9 mouse cellular contexts compared by ENCODE assay signal in the genomic region with DNA sequence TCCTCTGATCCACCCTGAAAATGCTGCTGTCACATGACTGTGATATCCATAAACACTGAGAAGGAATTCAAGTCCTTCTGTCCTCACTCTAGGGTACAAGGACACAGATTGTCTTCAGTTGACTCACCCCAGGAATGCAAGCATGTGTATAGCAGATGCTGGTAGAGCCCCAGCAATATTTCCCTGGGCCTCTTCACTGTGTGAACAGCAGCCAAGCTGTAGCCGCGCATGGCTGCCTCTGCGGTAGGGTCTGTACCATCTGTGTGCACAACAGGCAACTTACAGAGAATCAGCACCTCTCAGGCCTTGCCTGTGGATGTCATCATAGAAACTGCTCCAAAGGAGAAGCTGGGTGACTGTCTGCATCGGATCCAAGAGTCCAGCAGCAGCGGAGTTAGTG. TPM values are rescaled to one million over a fixed set of nuclear protein-coding genes. Genes with fewer than 3 reads are reported as not detected.
DNase-seq lines count a peak whose midpoint lies in the region; ATAC-seq and TF ChIP-seq lines count a peak whose summit lies in the region.
"Had no signal": no experiment of that assay in that cellular context is flagged by ENCODE, and none has a peak within 500 bp of the region (broad histone marks: within the 10 kb centered on the region; RNA-seq: fewer than 3 reads in every experiment).

No protein-coding gene starts in this region.

- H3K27ac ChIP-seq in forebrain, embryonic 15.5 days (replicated peaks) = no peak overlapping the region
- H3K27ac ChIP-seq in forebrain, embryonic 12.5 days = no peak overlapping the region
- H3K27ac ChIP-seq in midbrain, postnatal 0 days (ENCODE audit: low read depth, low read length) = no peak overlapping the region
- H3K27ac ChIP-seq in midbrain, embryonic 13.5 days = no peak overlapping the region
- H3K27ac ChIP-seq in forebrain, postnatal 0 days (ENCODE audit: low read depth, low read length) = no peak overlapping the region

- H3K4me2 ChIP-seq in forebrain, embryonic 15.5 days (replicated peaks) = no peak overlapping the region
- H3K4me2 ChIP-seq in forebrain, embryonic 12.5 days = no peak overlapping the region
- H3K4me2 ChIP-seq in midbrain, postnatal 0 days (ENCODE audit: low read depth, low read length, poor library complexity, severe bottlenecking) = no peak overlapping the region
- no peak overlapping the region for H3K4me2 ChIP-seq in midbrain, embryonic 13.5 days (replicated peaks)
- H3K4me2 ChIP-seq in forebrain, postnatal 0 days (ENCODE audit: low read depth) = no peak overlapping the region

- H3K27me3 ChIP-seq in forebrain, embryonic 15.5 days = no peaks in the 10 kb centered on the region
- no peaks in the 10 kb centered on the region for H3K27me3 ChIP-seq in forebrain, embryonic 12.5 days
- no peaks in the 10 kb centered on the region for H3K27me3 ChIP-seq in midbrain, postnatal 0 days (ENCODE audit: insufficient read depth, low read length)
- H3K27me3 ChIP-seq in midbrain, embryonic 13.5 days = no peaks in the 10 kb centered on the region
- H3K27me3 ChIP-seq in forebrain, postnatal 0 days (ENCODE audit: insufficient read depth, low read length) = no peaks in the 10 kb centered on the region

- intact Hi-C loops in gastrocnemius, postnatal 36 days (cut with DNase I) = no loop called here

- DNase-seq in midbrain, postnatal 0 days (ENCODE audit: low spot score) = peak; percentile 71
- no peak for DNase-seq in forebrain, postnatal 0 days
- DNase-seq in mesoderm, embryonic 11.5 days (ENCODE audit: low read depth, low spot score) = peak; percentile 41
- DNase-seq in gastrocnemius, postnatal 36 days = no peak
- DNase-seq in right cerebral cortex, postnatal 4 days = no peak
- DNase-seq: lung, adult 2 months had no signal

- 86% methylated on average over 5 of the region's 5 CpGs for WGBS in forebrain, embryonic 15.5 days
- WGBS in forebrain, embryonic 12.5 days = 95% methylated on average over 5 of the region's 5 CpGs
- 89% methylated on average over 5 of the region's 5 CpGs for WGBS in midbrain, postnatal 0 days
- WGBS in midbrain, embryonic 13.5 days = 93% methylated on average over 5 of the region's 5 CpGs
- WGBS in forebrain, postnatal 0 days = 75% methylated on average over 5 of the region's 5 CpGs

- H3K36me3 ChIP-seq in forebrain, embryonic 15.5 days = no peaks in the 10 kb centered on the region
- no peaks in the 10 kb centered on the region for H3K36me3 ChIP-seq in forebrain, embryonic 12.5 days (replicated peaks)
- H3K36me3 ChIP-seq in midbrain, postnatal 0 days (ENCODE audit: insufficient read depth, low read length) = no peaks in the 10 kb centered on the region
- H3K36me3 ChIP-seq in midbrain, embryonic 13.5 days = no peaks in the 10 kb centered on the region
- H3K36me3 ChIP-seq in forebrain, postnatal 0 days (ENCODE audit: insufficient read depth) = no peaks in the 10 kb centered on the region

- no peaks in the 10 kb centered on the region for H3K9me3 ChIP-seq in forebrain, embryonic 15.5 days
- H3K9me3 ChIP-seq in forebrain, embryonic 12.5 days = no peaks in the 10 kb centered on the region
- H3K9me3 ChIP-seq in midbrain, postnatal 0 days (ENCODE audit: low read length) = no peaks in the 10 kb centered on the region
- H3K9me3 ChIP-seq in midbrain, embryonic 13.5 days = no peaks in the 10 kb centered on the region
- H3K9me3 ChIP-seq in forebrain, postnatal 0 days (ENCODE audit: low read length) = no peaks in the 10 kb centered on the region

- no peak overlapping the region for H3K4me3 ChIP-seq in forebrain, embryonic 15.5 days
- no peak overlapping the region for H3K4me3 ChIP-seq in forebrain, embryonic 12.5 days (replicated peaks)
- no peak overlapping the region for H3K4me3 ChIP-seq in midbrain, postnatal 0 days (ENCODE audit: low read depth, low read length)
- H3K4me3 ChIP-seq in midbrain, embryonic 13.5 days (replicated peaks) = no peak overlapping the region
- H3K4me3 ChIP-seq in forebrain, postnatal 0 days (ENCODE audit: low read depth, low read length) = no peak overlapping the region

- ATAC-seq in forebrain, embryonic 15.5 days (replicated peaks) = peak; percentile 70; the same call in 1 of the 2 replicates
- no peak for ATAC-seq in forebrain, embryonic 12.5 days (ENCODE audit: low FRiP score)
- no peak; the same call in 1 of the 2 replicates for ATAC-seq in midbrain, postnatal 0 days (ENCODE audit: low FRiP score)
- no peak for ATAC-seq in midbrain, embryonic 13.5 days
- peak; percentile 82 for ATAC-seq in forebrain, postnatal 0 days

- no peak overlapping the region for H3K9ac ChIP-seq in forebrain, embryonic 15.5 days (replicated peaks)
- no peak overlapping the region for H3K9ac ChIP-seq in forebrain, embryonic 12.5 days
- H3K9ac ChIP-seq in midbrain, postnatal 0 days (replicated peaks; ENCODE audit: low read length, poor library complexity, severe bottlenecking) = no peak overlapping the region
- H3K9ac ChIP-seq in midbrain, embryonic 13.5 days (replicated peaks) = no peak overlapping the region
- H3K9ac ChIP-seq in forebrain, postnatal 0 days = no peak overlapping the region

- H3K4me1 ChIP-seq in forebrain, embryonic 15.5 days = no peaks in the 10 kb centered on the region
- H3K4me1 ChIP-seq in forebrain, embryonic 12.5 days = peaks cover 4% of the 10 kb centered on the region; the same call in 1 of the 2 replicates
- H3K4me1 ChIP-seq in midbrain, postnatal 0 days (ENCODE audit: insufficient read depth, low read length) = no peaks in the 10 kb centered on the region
- H3K4me1 ChIP-seq in midbrain, embryonic 13.5 days (replicated peaks) = no peaks in the 10 kb centered on the region; the same call in 1 of the 2 replicates
- no peaks in the 10 kb centered on the region for H3K4me1 ChIP-seq in forebrain, postnatal 0 days (ENCODE audit: insufficient read depth)

- TF ChIP-seq CTCF in midbrain, postnatal 0 days (IDR thresholded peaks at IDR 0.05) = no peak
- no peak for TF ChIP-seq CTCF in forebrain, postnatal 0 days (IDR thresholded peaks at IDR 0.05; ENCODE audit: low read depth)

RNA-seq across cellular contexts. Expression of a gene that starts 47.8 kb away (rescaled TPM):
- polyA plus RNA-seq in forebrain, embryonic 15.5 days (2015; fragmentation: Nextera tagmentation; extraction: Ambion mirVana) = 79.7 and 83.8 TPM in 2 replicates
- polyA plus RNA-seq in forebrain, embryonic 12.5 days (2016; fragmentation: Nextera tagmentation; extraction: Ambion mirVana) = 40.5 and 40.6 TPM in 2 replicates
- 94.5 and 106 TPM in 2 replicates for total RNA-seq in midbrain, postnatal 0 days (2014; rRNA removed)
- polyA plus RNA-seq in midbrain, postnatal 0 days (2015; fragmentation: Nextera tagmentation; extraction: Ambion mirVana) = 82.9 and 83.1 TPM in 2 replicates
- 49.4 and 52.4 TPM in 2 replicates for polyA plus RNA-seq in midbrain, embryonic 13.5 days (2015; fragmentation: Nextera tagmentation; extraction: Ambion mirVana)
- total RNA-seq in forebrain, postnatal 0 days (2014; rRNA removed) = 104 and 119 TPM in 2 replicates
- polyA plus RNA-seq in forebrain, postnatal 0 days (2015; fragmentation: Nextera tagmentation; extraction: Ambion mirVana) = 71.9 and 78.3 TPM in 2 replicates
- 10 to 100 TPM; 67.3 to 74.4 TPM for total RNA-seq in gastrocnemius, postnatal 36 days (2021)

Comparison
In these comparisons a context has a peak if more than half of its experiments do, and no peak if none do; other contexts are left out.
1. ATAC-seq: peak in forebrain, embryonic 15.5 days (single experiment) and forebrain, postnatal 0 days (single experiment); none in forebrain, embryonic 12.5 days (single experiment), midbrain, postnatal 0 days (single experiment) and midbrain, embryonic 13.5 days (single experiment).
2. DNase-seq: peak in midbrain, postnatal 0 days (single experiment) and mesoderm, embryonic 11.5 days (single experiment); none in forebrain, postnatal 0 days (single experiment), gastrocnemius, postnatal 36 days (0 of 2) and right cerebral cortex, postnatal 4 days (single experiment).